Mouse (Mus musculus) bone marrow, adult 2 months (tissue): Measurements from ENCODE around the gene Prc1. TPM values are rescaled to one million over a fixed set of nuclear protein-coding genes. Genes with fewer than 3 reads are reported as not detected.

Experiments used
- H3K27ac ChIP-seq: fragments of 200-500 bp; 2 replicates; pipeline ENCODE4 v1.5.1; 2012; ENCODE audit warnings: low read depth, mild to moderate bottlenecking, control low read depth, inconsistent platforms, low read length; ENCODE audit not compliant: control insufficient read depth, poor library complexity, insufficient read depth
- H3K4me1 ChIP-seq: fragments of 200-500 bp; 2 replicates; pipeline ENCODE4 v1.6.1; 2011; ENCODE audit warnings: low read length; ENCODE audit not compliant: control insufficient read depth, insufficient read depth
- H3K4me3 ChIP-seq: fragments of 200-500 bp; replicated peaks from 2 replicates; pipeline ENCODE3; 2011; ENCODE audit warnings: mild to moderate bottlenecking, low read depth, low read length, control low read depth; ENCODE audit not compliant: control insufficient read depth
- CTCF ChIP-seq: fragments of 200-500 bp; IDR thresholded peaks from 2 replicates; pipeline ENCODE4 v1.5.1; 2011; ENCODE audit warnings: low read length, control low read depth; ENCODE audit not compliant: control insufficient read depth, insufficient read depth
- POLR2A ChIP-seq: fragments of 200-500 bp; IDR thresholded peaks from 2 replicates; pipeline ENCODE4 v1.6.1; 2011; ENCODE audit warnings: low read depth, mild to moderate bottlenecking, control low read depth, low read length, borderline replicate concordance; ENCODE audit not compliant: control insufficient read depth
- WGBS: fragments of 180-500 bp; shearing (Covaris S2); methylation state at CpG from one replicate; pipeline ENCODE4 v1.1.7; 2018; 5-methylcytosine and 5-hydroxymethylcytosine counted together
- polyA plus RNA-seq: library from polyadenylated mRNA; stranded (reverse); fragments of >200 nt; gene quantifications from 2 replicates; pipeline ENCODE4 v1.2.4, GENCODE M21; 2011; ENCODE audit warnings: low replicate concordance; ENCODE audit not compliant: missing spikeins, insufficient read depth, insufficient read length

Prc1 gene
- polyA plus RNA-seq, 1 experiment, result 172 TPM

DNA sequence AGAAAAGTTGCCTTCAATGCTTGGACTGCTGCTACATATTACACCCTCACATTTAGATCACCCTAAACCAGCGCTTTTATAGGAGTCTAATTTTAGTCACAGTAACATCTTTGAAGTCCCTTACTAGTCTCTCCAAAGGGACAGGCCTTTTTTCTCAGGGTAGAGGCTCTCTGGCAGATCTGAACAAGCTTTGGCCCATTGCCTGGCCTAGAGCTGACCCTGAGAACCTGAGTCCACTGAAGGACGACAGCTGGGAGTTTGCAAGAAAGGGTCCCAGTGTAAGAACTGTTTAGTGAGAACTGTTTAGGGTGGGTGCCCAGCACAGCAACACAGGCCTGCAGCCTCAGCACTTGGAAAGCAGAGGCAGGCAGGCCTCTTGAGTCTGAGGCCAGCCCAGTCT, 71.5 kb downstream of the Prc1 start:
- Histone ChIP-seq H3K27ac (no peak overlapping the region), H3K4me1 (peaks cover 9% of the 10 kb centered on the region; the same call in 1 of the 2 replicates), H3K4me3 (no peak overlapping the region)
- TF ChIP-seq POLR2A (no peak), CTCF (no peak)
- 82% methylated on average over 2 of the region's 2 CpGs for WGBS

Other genes starting within 250 kb of the Prc1 start
- gene Idh2, start 179.1 kb upstream of the Prc1 start, polyA plus RNA-seq, result 20.9 and 43.5 TPM in 2 replicates
- gene Sema4b, start 107.6 kb upstream of the Prc1 start, polyA plus RNA-seq, result 33.7 and 51.6 TPM in 2 replicates
- 81.7 and 82.5 TPM in 2 replicates for gene Cib1, start 61.6 kb upstream of the Prc1 start, polyA plus RNA-seq
- gene Gdpgp1, start 61.6 kb upstream of the Prc1 start, polyA plus RNA-seq, result 1.1 and 1.8 TPM in 2 replicates
- not detected in 2 replicates for gene Ttll13, start 48.1 kb upstream of the Prc1 start, polyA plus RNA-seq
- 12.7 and 26.8 TPM in 2 replicates for gene Ngrn, start 33.2 kb upstream of the Prc1 start, polyA plus RNA-seq
- 11.0 and 24.0 TPM in 2 replicates for gene Vps33b, start 24.8 kb upstream of the Prc1 start, polyA plus RNA-seq
- gene Rccd1, start 30.0 kb downstream of the Prc1 start, polyA plus RNA-seq, result 7.6 and 11.3 TPM in 2 replicates
- gene Unc45a, start 46.6 kb downstream of the Prc1 start, polyA plus RNA-seq, result 10.8 and 43.9 TPM in 2 replicates
- gene Hddc3, start 48.7 kb downstream of the Prc1 start, polyA plus RNA-seq, result 5.0 and 16.2 TPM in 2 replicates
- 25.1 and 40.0 TPM in 2 replicates for gene Man2a2, start 76.9 kb downstream of the Prc1 start, polyA plus RNA-seq
- 143 and 311 TPM in 2 replicates for gene Fes, start 93.5 kb downstream of the Prc1 start, polyA plus RNA-seq
- gene Furin, start 111.0 kb downstream of the Prc1 start, polyA plus RNA-seq, result 22.2 and 31.0 TPM in 2 replicates
- 37.0 and 75.0 TPM in 2 replicates for gene Blm, start 240.7 kb downstream of the Prc1 start, polyA plus RNA-seq